Mouse (Mus musculus): ENCODE results near the gene Snx13.
A peak's percentile ranks its signal among the peaks of the same experiment; 100 is the strongest.

Gene Snx13

GRCm38 (mm10) chr12:35046999-35047319 lies at the start of gene Snx13:
TSS of gene Snx13 (plus strand) at chr12:35047186.
- DNase-seq, result peak; percentile 90 to 97

GRCm38 (mm10) chr12:34997597-34998182 lies 49.3 kb upstream of the Snx13 start:
- DNase-seq, result no peak

GRCm38 (mm10) chr12:34998778-34999467 lies 48.1 kb upstream of the Snx13 start:
- DNase-seq, result no peak

GRCm38 (mm10) chr12:35000323-35000722 lies 46.7 kb upstream of the Snx13 start:
- DNase-seq, result no peak

- DNase-seq, result no peak
These were observed 41.2 kb upstream of the Snx13 start for GRCm38 (mm10) chr12:35005748-35006147.

- no peak for DNase-seq
These were observed 39.1 kb upstream of the Snx13 start for GRCm38 (mm10) chr12:35007851-35008250.

- DNase-seq, result no peak
These were observed 38.4 kb upstream of the Snx13 start for GRCm38 (mm10) chr12:35008340-35009137.

- no peak for DNase-seq
These were observed 35.5 kb upstream of the Snx13 start for GRCm38 (mm10) chr12:35011462-35011861.

GRCm38 (mm10) chr12:35013950-35014349 lies 33.0 kb upstream of the Snx13 start:
- no peak for DNase-seq

- no peak for DNase-seq
These were observed 30.9 kb upstream of the Snx13 start for GRCm38 (mm10) chr12:35016056-35016455.

GRCm38 (mm10) chr12:35016481-35017250 lies 30.3 kb upstream of the Snx13 start:
- no peak for DNase-seq

- no peak for DNase-seq
These were observed 28.2 kb upstream of the Snx13 start for GRCm38 (mm10) chr12:35018679-35019237.

GRCm38 (mm10) chr12:35021285-35021684 lies 25.7 kb upstream of the Snx13 start:
- DNase-seq, result no peak

- DNase-seq, result no peak
These were observed 24.9 kb upstream of the Snx13 start for GRCm38 (mm10) chr12:35022066-35022465.

GRCm38 (mm10) chr12:35025916-35026432 lies 21.0 kb upstream of the Snx13 start:
- DNase-seq, result no peak

GRCm38 (mm10) chr12:35027533-35027932 lies 19.5 kb upstream of the Snx13 start:
- no peak for DNase-seq

GRCm38 (mm10) chr12:35038668-35039570 lies 8.1 kb upstream of the Snx13 start:
- DNase-seq, result peak in 1 of 2 experiments; percentile 37

- no peak for DNase-seq
These were observed 7.4 kb upstream of the Snx13 start for GRCm38 (mm10) chr12:35039571-35039936.

GRCm38 (mm10) chr12:35041964-35042363 lies 5.0 kb upstream of the Snx13 start:
- DNase-seq, result no peak

GRCm38 (mm10) chr12:35046310-35046998 lies 532 bp upstream of the Snx13 start:
- DNase-seq, result peak; percentile 65 to 79
